In the genomic region with DNA sequence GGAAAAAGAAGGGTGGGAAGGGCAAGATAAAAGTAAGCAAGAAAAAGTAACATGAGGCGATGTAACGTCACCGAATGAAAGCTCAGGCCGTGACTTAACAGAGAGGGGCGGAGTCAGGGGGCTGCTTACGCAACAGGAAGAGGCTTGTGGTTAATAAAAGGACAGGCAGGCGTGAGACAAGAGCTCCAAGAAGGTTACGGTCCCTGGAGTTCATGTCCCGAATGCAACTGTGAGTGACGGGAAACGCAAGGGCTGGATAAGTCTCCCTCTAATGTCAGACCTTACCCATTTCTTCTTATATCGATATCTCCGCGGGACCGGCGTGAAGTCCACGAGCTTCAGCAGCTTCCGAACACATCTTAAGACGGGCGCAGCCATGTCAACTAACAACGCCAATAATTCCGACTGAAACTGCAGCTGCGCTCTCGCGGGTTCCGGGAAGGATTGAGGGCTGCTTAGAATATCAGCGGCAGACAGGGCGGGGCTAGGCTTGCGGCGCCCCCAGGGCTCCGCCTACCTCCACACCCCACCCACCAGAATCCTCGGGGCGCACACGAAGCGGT, we compare ENCODE assay signal across 8 mouse cellular contexts. TPM values are rescaled to one million over a fixed set of nuclear protein-coding genes. Genes with fewer than 3 reads are reported as not detected.
DNase-seq lines count a peak whose midpoint lies in the region; ATAC-seq lines count a peak whose summit lies in the region.

A gene (minus strand): TSS at position 478 of the 563 bp plus-strand sequence.

- peak within 1 kb of the TSS; percentile 96 for H3K4me2 ChIP-seq in intestine, embryonic 14.5 days (ENCODE audit: low read length)

- peak within 1 kb of the TSS; percentile 66 for H3K4me3 ChIP-seq in intestine, embryonic 14.5 days (ENCODE audit: low read depth, low read length)

- no peaks in the 10 kb centered on the region for H3K27me3 ChIP-seq in intestine, embryonic 14.5 days (replicated peaks; ENCODE audit: control insufficient read depth, insufficient read depth, low read length)

- H3K4me1 ChIP-seq in intestine, embryonic 14.5 days (replicated peaks; ENCODE audit: control insufficient read depth, insufficient read depth, low read length): peaks cover 7% of the 10 kb centered on the region

- peak within 1 kb of the TSS; percentile 63 for H3K9ac ChIP-seq in intestine, embryonic 14.5 days (ENCODE audit: low read length)

- intact Hi-C loops in left cerebral cortex, postnatal 14 days (cut with DNase I): no loop called here

- DNase-seq in adrenal gland, adult 18-20 months (ENCODE audit: low spot score in 2 of 2): peak; percentile 83 to 85
- peak; percentile 95 for DNase-seq in embryo, embryonic 11 days
- DNase-seq in gastrocnemius, postnatal 25 days: peak; percentile 90
- peak; percentile 93 for DNase-seq in intestine, embryonic 14.5 days (ENCODE audit: low spot score)
- peak; percentile 88 to 90 for DNase-seq in left cerebral cortex, postnatal 14 days (ENCODE audit: low spot score in 2 of 2)
- peak; percentile 92 for DNase-seq in mesoderm, embryonic 11.5 days (ENCODE audit: low read depth, low spot score)
- DNase-seq in right cerebral cortex, postnatal 36 days (ENCODE audit: low spot score in 2 of 2): peak; percentile 86 to 91
- DNase-seq in yolk sac, embryonic 10.5 days (ENCODE audit: low spot score): peak; percentile 94

- no peaks in the 10 kb centered on the region for H3K9me3 ChIP-seq in intestine, embryonic 14.5 days (ENCODE audit: control insufficient read depth, low read length)

- peak within 1 kb of the TSS; percentile 93 for H3K27ac ChIP-seq in intestine, embryonic 14.5 days (ENCODE audit: low read depth)

- 0 out of 2 replicates have a peak, but pooled peaks cover under 1% of the 10 kb centered on the region for H3K36me3 ChIP-seq in intestine, embryonic 14.5 days (ENCODE audit: control insufficient read depth, insufficient read depth, low read length)

- ATAC-seq in intestine, embryonic 14.5 days (replicated peaks; ENCODE audit: low FRiP score, low TSS enrichment, low read depth): peak; percentile 94

- WGBS in intestine, embryonic 14.5 days: under 1% methylated on average over 35 of the region's 35 CpGs

RNA-seq across cellular contexts. Expression of the gene that starts here (rescaled TPM):
- 10 to 100 TPM; 28.3 to 29.9 TPM for total RNA-seq in adrenal gland, adult 18-20 months (2021)
- total RNA-seq in gastrocnemius, postnatal 25 days (2021): 10 to 100 TPM; 15.3 to 16.7 TPM
- polyA plus RNA-seq in intestine, embryonic 14.5 days (2014; fragmentation: Nextera tagmentation; extraction: Ambion mirVana): 21.6 and 22.4 TPM in 2 replicates
- total RNA-seq in left cerebral cortex, postnatal 14 days (2021): 1 to 10 TPM; 8.5 to 9.1 TPM

Comparison
In these comparisons a context has a peak if more than half of its experiments do, and no peak if none do; other contexts are left out.
1. Peak in every context shown above with its lines: DNase-seq, ATAC-seq, H3K4me3 ChIP-seq and H3K27ac ChIP-seq.